Mouse (Mus musculus) Muller cell, postnatal 12 days (primary cell): ENCODE data around the gene Kng1.
A peak's percentile ranks its signal among the peaks of the same experiment; 100 is the strongest.
"Not testable (repeated sequence)": the region's sequence is repeated elsewhere in the genome, so short reads cannot be mapped to it uniquely, and the experiment has no call there.

ENCODE experiments used
- DNase-seq: peaks from one replicate; pipeline ENCODE4 v3.0.0-alpha.2; 2015; ENCODE audit errors: inconsistent ontology term

Kng1 gene

DNA sequence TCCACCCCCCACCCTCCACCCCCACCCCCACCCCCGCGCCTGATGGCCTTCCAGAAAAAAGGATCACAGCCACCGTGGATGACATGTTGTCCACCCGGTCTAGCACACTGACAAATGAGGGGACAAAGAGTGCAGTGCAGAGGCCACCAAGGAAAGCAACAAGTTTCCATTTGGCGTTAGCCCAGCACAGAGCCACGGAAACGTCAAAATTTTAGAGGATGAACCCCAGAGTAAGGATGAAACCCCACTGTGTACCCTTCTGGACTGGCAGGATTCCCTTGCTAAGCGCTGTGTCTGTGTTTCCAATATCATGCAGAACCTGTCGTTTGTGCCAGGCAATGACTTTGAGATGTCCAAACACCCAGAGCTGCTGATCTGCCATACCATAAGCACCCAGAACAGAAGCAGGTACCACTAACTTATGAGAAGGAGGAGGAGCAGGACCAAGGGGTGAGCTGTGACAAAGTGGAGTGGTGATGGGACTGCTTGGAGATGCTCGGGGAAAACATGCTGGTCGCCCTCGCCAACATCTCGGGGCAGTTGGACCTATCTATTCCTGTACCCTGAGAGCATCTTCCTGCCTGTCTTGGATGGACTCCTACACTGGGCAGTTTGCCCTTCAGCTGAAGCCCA, 35.8 kb downstream of the Kng1 start:
- DNase-seq = no peak

DNA sequence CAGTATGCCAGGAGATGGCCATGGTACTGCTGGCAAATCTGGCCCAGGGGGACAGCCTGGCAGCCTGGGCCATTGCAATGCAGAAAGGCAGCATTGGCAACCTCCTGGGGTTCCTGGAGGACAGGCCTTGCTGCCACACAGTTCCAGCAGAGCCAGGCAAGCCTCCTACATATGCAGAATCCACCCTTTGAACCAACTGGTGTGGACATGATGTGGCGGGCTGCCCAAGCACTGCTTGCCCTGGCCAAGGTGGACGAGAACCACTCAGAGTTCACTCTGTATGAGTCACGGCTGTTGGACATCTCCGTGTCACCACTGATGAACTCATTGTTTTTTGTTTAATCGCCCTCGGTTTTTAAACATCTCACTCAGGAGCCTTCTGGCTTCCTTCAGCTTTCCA, 36.5 kb downstream of the Kng1 start:
- DNase-seq = peak; percentile 58

DNA sequence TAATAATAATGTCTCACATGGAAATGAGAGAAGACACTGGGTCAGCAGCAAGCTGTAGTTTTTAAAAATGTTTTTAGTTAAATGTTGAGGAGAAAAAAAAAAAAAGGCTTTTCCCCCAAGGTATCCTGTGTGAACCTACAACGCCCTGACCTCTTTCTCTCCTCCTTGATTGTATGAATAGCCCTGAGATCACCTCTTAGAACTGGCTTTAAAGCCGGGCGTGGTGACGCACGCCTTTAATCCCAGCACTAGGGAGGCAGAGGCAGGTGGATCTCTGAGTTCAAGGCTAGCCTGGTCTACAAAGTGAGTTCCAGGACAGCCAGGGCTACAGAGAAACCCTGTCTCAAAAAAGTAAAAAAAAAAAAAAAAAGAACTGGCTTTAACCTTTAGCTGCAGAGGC, 37.9 kb downstream of the Kng1 start:
- not testable (repeated sequence) for DNase-seq

DNA sequence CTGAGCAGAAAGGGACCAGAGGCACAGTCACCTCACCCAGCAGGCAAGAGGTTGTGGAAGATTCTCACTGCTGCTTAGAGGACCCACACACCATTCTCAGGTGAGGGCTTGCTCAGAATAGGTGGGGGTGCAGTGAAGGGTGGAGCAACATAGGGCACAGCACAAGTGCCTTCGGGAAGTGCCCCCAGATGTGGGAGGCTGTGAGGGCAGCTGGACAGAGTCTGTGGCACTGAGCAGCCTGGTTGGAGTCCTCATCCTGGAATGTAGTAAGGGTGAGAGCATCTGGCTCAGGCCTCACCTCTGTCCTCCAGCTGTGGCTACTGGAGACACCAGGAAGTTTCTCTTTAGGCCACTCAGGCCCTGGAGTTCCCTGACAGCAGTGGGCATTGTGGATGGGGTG, 39.2 kb downstream of the Kng1 start:
- DNase-seq = not testable (repeated sequence)

DNA sequence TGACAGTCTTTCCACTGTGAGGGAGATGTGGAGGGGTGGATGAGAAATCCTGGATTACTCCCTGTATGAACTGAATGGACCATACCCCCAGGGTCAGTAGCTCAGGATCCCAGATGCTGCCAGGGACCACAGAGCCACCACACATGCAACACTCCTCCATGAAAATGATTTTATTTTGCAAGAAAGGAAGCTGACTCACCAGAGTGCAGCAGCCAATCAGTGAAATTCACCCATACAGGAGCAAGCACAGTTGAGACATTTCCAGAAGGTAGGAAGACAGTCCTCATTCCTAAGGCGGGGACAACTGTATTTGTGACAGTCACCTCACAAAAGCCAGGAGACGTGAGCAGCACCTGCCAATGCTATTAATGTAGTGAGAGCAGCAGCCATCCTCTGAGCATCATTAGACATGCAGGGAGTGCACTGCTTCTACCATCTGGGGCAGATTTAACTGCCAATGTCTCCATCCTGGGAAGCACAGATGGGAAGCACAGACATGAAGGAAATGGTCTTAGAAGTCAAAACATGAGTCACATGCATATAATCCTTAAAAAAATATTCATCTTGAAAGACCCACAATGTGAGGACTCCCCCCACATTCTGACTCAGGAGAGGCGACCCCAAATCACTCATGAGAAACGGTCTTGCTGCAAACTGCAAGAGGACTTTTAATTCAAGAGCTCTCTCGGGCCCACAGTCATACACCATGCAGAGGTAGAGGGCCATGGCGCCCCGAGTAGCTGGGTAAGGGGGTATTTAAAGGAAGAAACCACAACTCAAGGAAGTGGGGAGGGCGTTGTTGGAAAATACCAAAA, 39.8 kb downstream of the Kng1 start:
- DNase-seq = not testable (repeated sequence)

DNA sequence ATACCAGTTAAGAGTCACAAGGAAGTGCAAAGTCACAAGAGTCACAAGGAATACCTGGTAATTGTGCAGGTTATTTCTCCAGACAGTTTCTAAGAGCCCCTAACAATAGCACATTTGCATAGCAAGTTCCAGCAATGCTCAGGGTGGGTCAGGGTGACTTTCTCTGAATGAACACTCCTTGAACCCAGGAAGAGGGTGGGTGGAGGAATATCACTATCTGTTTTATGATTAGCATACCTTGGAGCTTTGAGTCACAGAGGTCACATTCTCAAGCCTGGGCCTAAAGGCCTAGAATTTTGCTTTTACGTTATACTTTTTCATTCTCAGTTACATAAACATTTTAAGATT, 40.4 kb downstream of the Kng1 start:
- not testable (repeated sequence) for DNase-seq

DNA sequence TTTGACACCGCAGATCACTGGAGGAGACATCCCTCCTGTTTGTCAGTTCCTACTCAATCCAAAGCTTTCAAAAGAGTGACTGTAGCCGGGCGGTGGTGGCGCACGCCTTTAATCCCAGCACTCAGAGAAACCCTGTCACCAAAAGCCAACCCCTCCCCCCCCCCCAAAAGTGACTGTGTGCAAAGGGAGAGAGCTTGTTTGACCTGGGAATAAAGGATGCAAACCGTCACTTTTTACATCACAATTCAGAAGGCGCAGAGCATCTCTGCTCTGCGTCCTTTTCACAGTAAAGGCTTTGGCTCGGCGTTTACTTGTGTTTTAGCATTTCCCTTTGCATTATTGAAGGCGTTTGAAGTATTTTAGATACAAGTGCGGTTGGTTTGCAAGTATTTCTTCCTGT, 42.0 kb downstream of the Kng1 start:
- DNase-seq = no peak

DNA sequence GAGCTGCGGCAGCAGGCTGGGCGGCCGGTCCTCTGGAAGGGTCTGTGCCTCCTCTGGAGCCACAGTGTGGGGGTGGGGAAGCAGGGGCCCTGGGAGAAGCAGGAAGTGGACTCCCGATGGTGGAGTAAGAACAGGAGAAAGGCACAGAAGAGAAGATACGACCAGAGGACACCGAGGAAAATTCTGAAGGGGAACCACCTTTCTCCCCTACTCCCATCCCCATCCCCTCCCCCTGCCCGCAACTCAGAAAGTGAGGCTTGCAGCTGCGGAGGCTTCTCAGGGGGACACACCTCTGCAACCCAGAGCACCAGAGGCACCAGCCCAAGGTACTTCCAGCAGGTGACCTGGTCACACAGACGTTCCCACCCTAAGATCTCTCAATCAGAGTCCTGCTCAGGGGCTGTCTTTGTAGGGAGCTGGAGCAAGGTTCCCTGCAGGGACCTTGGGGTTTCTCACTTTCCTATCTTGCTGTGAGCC, 42.5 kb downstream of the Kng1 start:
- peak; percentile 22 for DNase-seq

DNA sequence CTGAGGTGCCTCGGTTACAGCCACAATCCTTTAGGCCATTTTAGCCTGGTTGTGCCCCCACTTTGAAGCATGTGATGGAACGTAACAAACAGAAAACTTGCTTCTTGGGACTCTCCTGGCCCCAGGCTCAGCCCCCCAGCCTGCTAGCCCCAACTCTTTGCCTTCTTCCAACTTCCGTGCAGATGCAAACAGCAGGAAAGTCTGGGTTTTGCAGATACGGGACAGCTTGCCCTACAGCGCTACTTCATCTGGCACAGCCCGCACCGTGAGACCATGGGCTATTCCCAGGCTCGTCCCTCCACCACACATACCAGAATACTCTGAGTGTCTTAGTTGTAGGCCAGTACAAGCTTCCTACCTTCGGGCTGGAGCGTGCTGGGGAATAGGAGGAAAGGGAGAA, 42.9 kb downstream of the Kng1 start:
- no peak for DNase-seq

DNA sequence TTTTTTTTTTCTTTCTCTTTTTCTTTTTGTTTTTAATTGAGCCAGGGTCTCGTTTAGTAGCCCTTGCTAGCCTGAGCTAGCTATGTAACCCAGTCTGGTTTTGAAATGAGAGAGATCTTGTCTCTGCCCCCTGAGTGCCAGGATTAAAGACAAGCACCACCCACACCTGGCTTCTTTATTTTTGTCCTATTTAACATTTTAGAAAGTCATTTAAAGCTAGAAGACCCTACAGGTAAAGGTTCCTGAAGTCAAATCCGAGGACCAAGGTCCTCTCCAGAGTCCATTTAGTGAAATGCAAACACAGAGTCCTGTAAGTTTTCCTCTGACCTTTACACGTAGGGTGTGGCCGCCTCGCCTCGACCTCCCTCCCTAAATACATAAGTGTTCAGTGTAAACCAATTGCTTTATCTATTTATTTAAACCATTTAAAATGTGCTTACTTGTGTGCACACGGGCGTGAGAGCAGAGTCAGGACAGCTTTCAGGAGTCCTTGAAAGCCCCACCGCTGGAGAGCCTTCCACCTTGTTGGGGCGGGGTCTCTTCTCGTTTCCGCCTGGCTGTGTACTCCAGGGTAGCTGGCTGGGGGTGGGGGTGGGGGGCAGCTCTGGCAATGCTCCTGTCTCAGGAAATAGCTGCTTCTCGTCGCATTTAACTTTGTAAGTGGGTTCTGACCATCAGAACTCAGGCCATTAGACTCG, 44.8 kb downstream of the Kng1 start:
- no peak for DNase-seq

DNA sequence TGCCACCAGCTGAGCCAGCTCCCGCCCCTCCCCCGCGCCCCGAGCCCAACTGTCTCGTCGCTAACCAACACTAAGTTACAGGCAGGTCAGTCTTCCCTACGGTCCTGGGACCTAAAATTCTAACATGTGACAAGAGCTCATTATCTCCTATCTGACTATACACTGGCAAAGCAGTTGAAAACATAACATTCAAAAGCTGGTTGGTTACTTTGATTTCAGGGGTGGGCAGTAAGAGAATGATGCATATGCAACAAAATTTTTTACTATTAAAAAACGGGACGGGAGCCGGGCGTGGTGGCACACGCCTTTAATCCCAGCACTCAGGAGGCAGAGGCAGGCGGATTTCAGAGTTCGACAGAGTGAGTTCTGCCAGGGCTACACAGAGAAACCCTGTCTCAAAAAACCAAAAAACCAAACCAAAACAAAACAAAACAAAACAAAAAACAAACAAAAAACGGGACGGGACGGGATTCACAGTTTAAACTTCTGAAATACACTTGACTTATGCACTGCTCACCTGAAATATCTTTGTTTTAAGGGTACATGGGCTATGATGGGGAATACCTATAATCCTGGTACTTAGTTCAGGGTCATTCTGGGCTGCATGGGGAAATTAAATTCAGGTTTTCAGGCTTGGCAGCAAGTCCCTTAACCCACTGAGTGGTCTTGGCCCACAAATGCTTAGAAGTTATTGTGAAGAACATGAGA, 45.5 kb downstream of the Kng1 start:
- DNase-seq = no peak

DNA sequence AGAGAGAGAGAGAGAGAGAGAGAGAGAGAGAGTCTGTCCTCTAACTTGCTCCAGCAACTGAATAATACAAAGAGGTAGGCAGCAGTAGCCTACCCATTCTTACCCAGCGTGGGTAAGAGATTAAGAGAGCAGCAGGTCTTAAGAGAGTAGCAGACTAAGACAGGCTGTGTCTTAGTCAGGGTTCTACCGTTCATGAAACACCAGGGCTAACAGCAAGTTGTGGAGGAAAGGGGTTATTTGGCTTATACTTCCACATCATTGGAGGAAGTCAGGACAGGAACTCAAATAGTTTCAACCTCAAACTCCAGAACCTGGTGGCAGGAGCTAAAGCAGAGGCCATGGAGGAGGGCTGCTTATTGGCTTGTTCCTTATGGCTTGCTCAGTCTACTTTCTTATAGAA, 46.2 kb downstream of the Kng1 start:
- DNase-seq = no peak

DNA sequence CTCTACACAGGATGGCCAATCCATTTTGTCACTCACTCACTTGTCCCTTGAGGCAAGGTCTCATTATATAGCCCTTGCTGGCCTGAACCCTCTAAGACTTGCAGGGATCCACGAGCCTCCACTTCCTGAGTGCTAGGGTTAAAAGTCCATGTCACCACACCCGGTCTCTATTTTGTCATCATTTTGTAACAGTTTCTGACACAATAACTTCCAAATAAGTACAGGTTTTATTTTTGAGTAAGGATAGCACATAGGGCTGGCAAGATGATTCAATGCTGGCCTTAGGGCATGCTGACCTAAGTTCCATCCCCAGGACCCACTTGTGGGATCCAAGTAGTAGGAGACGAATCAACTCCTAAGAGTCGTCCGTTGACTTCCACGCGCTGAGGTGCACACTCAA, 48.5 kb downstream of the Kng1 start:
- no peak for DNase-seq

DNA sequence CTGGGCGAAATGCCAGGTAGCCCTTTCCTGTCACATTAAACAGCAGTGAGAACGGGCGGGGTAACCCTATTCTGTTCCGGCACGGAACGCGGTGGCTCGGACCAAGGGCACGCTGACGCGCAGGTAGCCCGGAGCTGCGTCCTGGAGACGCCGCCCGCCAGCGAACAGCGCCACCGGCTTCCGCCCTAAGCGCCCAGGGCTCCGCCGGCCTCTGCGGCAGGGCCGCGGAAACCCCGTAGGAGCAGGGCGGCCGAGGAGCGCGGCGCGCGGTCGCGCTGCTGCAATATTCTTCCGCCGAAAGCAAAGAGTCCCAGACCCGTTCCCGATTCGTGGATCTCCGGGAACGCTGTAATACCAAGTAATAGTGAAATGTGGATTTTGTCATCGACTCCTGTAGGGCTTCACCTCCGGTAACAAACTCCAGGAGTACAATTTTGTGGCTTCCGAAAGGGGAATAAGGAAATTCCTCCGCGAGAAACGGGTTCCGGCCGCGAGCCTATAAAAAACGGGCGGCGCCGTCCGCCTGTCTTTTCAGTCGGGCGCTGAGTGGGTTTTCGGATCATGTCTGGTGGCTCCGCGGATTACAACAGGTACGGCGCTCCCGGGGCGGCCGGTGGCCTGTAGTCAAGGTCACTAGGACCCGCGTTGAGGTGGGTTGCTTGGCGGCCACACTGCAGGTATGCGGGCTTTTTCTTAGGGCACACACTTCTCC, 49.7 kb downstream of the Kng1 start, which contains the start of gene Eif4a2:
Eif4a2 (plus strand) TSS at position 214 of the 712 bp plus-strand sequence.
- peak; percentile 96 for DNase-seq

DNA sequence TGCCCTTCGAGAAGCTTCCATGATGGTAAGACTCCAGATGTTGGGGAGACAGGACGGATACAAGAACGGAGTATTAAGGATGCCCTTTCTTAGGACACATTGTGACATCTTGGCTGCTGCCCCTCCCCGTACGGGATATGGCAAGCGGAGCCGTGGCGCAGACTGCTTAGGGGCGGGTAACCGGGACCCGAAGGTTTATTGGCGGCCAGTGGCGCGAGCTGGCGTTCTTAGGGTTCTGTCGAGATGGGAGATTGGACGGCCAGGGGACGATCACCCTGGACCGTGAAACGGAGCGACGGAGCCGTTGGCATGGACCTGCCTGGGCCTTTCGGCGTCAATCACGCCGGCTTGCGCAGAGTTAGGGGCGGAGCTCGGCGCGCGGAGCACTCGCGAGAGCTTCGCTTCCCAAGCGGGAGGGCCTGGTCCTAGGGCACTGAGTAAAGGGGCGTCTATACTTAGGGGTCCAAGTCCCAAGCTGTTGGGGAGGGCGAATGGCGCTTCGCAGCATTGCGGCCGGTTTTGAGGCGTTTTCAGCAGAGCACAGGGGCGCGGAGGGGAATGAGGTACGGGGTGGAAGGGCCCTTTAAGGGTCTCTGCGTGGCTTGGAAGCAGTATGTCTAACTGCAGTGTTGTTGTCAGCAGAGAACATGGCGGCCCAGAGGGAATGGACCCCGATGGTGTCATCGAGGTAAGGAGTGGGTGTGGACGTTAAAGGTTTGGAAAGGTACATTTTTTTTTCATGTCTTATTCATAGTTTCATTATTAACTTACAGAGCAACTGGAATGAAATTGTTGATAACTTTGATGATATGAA, 50.5 kb downstream of the Kng1 start:
- peak; percentile 87 for DNase-seq

DNA sequence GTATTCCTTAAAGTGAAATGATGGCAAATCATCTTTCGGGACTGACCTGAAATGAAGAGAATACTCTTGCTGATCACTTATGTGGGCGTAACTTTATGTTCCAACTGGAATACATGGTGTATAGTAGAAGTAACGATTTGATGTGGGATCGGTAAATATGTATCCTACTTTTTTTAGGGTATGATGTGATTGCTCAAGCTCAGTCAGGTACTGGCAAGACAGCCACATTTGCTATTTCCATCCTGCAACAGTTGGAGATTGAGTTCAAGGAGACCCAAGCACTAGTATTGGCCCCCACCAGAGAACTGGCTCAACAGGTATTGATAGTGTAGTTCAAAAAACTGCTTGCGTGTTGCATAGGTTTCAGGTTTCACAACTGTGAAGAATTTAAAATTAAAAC, 51.3 kb downstream of the Kng1 start:
- no peak for DNase-seq

DNA sequence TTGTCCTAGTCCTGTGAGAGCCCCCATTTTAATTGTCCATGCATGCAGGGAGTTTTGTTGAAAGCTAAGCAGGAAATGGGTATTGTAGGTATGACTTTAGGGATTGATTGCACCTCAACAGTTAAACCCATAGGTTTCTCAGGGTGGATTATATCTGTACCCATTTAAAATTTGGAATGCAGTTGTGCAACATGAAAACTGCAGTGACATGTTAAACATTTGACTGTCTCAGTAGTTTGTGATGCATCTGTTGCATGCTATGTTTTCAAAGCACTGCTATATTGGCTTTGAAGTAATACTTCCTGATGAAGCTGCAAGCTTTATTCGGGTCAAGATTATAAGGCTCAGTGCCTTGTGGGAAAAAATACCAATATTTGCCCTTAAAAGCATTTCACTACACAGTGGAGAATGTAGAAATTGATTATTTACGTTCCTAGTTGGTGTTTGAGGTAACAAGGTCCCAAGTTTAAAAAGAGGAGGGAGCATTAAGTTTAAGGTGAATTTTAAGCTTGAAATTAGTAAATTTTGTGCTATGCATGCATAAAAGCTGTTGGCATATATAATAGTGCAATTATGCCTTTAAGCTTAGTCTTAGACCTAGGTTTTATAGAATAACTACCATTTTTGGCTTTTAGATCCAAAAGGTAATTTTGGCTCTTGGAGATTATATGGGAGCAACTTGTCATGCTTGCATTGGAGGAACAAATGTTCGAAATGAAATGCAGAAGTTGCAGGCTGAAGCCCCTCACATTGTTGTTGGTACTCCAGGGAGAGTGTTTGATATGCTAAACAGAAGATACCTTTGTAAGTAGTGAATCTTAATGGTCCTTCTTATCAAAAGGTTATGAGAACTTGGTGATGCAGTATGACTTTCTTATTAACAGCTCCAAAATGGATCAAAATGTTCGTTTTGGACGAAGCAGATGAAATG, 52.0 kb downstream of the Kng1 start:
- DNase-seq = no peak

DNA sequence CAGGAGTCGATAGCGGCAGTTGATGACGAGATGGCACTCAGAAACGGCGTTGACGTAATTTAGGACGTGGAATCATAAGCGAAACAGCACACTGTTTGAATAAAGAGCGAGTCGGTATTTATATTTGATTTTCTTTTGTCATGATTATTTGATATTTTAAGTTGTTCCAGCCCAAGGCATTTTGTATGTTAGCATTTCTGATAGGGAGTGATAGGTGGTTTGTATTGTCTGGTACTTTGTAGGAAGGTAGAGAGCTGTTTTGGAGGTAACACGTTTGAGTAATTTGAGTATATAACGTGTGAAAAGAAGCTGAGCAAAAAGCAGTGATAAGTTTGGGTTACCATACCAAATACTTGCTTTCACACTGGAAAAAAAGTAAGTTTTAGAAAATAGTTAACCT, 54.7 kb downstream of the Kng1 start:
- no peak for DNase-seq

DNA sequence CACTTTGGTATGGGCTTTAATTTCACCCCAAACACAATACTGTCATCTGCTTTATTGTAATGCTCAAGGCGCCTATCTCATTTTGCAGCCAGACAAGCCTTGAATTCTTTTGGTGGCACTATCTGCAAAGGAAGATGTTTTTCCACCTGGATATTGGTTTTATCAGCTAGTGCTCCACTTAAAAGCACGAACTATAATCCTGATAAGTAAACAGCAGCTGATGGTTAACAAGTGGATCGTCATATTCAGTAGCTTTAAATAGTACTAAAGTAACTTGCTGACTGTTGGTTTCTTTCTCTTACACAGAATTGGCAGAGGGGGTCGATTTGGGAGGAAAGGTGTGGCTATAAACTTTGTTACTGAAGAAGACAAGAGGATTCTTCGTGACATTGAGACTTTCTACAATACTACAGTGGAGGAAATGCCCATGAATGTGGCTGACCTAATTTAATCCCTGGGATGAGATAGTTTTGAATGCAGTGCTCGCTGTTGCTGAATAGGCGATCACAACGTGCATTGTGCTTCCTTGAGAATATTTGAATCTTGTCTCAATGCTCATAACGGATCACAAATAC, 55.3 kb downstream of the Kng1 start:
- DNase-seq = no peak
